Mouse (Mus musculus) olfactory bulb, adult 2 months (tissue): ENCODE results near the gene Cd200r3. TPM values are rescaled to one million over a fixed set of nuclear protein-coding genes. Genes with fewer than 3 reads are reported as not detected.

ENCODE experiments used
- H3K27ac ChIP-seq: fragments of 200-500 bp; 2 replicates; pipeline ENCODE4 v1.5.1; 2012; ENCODE audit warnings: low read depth, low read length; ENCODE audit not compliant: insufficient read depth
- H3K4me1 ChIP-seq: fragments of 200-500 bp; 2 replicates; pipeline ENCODE4 v1.6.1; 2012; ENCODE audit warnings: low read length; ENCODE audit not compliant: control insufficient read depth, insufficient read depth
- H3K4me3 ChIP-seq: fragments of 200-500 bp; 2 replicates; pipeline ENCODE4 v1.5.1; 2012; ENCODE audit warnings: mild to moderate bottlenecking, low read depth, low read length, moderate library complexity; ENCODE audit not compliant: insufficient read depth
- CTCF ChIP-seq: fragments of 200-500 bp; IDR thresholded peaks from 2 replicates; pipeline ENCODE4 v1.5.1; 2012; ENCODE audit warnings: low read depth, mild to moderate bottlenecking, low read length, moderate library complexity; ENCODE audit not compliant: insufficient read depth
- POLR2A ChIP-seq: fragments of 200-500 bp; IDR thresholded peaks from 2 replicates; pipeline ENCODE4 v1.6.1; 2012; ENCODE audit warnings: mild to moderate bottlenecking, low read depth, low read length, moderate library complexity; ENCODE audit not compliant: insufficient read depth
- WGBS: fragments of 180-500 bp; shearing (Covaris S2); methylation state at CpG from one replicate; pipeline ENCODE4 v1.1.7; 2018; 5-methylcytosine and 5-hydroxymethylcytosine counted together
- polyA plus RNA-seq: library from polyadenylated mRNA; stranded (reverse); fragments of >200 nt; gene quantifications from 2 replicates; pipeline ENCODE4 v1.2.4, GENCODE M21; 2012; ENCODE audit warnings: low replicate concordance; ENCODE audit not compliant: missing spikeins, insufficient read depth, insufficient read length

Gene Cd200r3
- polyA plus RNA-seq, 1 experiment, result not detected

- no peak for TF ChIP-seq CTCF
- no peak for TF ChIP-seq POLR2A
- Histone ChIP-seq H3K27ac (no peak overlapping the region), H3K4me3 (no peak overlapping the region), H3K4me1 (no peaks in the 10 kb centered on the region)
- 93% methylated on average over 3 of the region's 3 CpGs for WGBS
Measured at GRCm38 (mm10) chr16:44968113-44968512, 24.6 kb downstream of the Cd200r3 start.

- Histone ChIP-seq H3K4me3 (no peak overlapping the region), H3K27ac (no peak overlapping the region), H3K4me1 (no peaks in the 10 kb centered on the region)
- TF ChIP-seq CTCF (no peak), POLR2A (no peak)
- WGBS, result 76% methylated on average over 4 of the region's 4 CpGs
Measured at GRCm38 (mm10) chr16:44970925-44971324, 27.4 kb downstream of the Cd200r3 start.

GRCm38 (mm10) chr16:44974042-44974441 is 30.6 kb downstream of the Cd200r3 start:
- Histone ChIP-seq H3K4me3 (no peak overlapping the region), H3K27ac (no peak overlapping the region), H3K4me1 (no peaks in the 10 kb centered on the region)
- TF ChIP-seq CTCF (no peak), POLR2A (no peak)
- 85% methylated on average over 2 of the region's 2 CpGs for WGBS

GRCm38 (mm10) chr16:44976081-44976480 is 32.6 kb downstream of the Cd200r3 start:
- no peak for TF ChIP-seq CTCF
- no peak overlapping the region for H3K4me3 ChIP-seq
- no peak overlapping the region for H3K27ac ChIP-seq
- no peaks in the 10 kb centered on the region; the same call in 1 of the 2 replicates for H3K4me1 ChIP-seq

- WGBS, result 34% methylated on average over 6 of the region's 6 CpGs
- no peak overlapping the region for H3K4me3 ChIP-seq
- H3K4me1 ChIP-seq, result no peaks in the 10 kb centered on the region; the same call in 1 of the 2 replicates
Measured at GRCm38 (mm10) chr16:44976892-44977633, 33.6 kb downstream of the Cd200r3 start.

GRCm38 (mm10) chr16:44978193-44978592 is 34.7 kb downstream of the Cd200r3 start:
- WGBS, result 89% methylated on average over 2 of the region's 2 CpGs
- H3K4me3 ChIP-seq, result no peak overlapping the region
- no peaks in the 10 kb centered on the region; the same call in 1 of the 2 replicates for H3K4me1 ChIP-seq
- H3K27ac ChIP-seq, result no peak overlapping the region
- TF ChIP-seq POLR2A (no peak), CTCF (no peak)

More at GRCm38 (mm10) chr16:44976892-44977633, 33.6 kb downstream of the Cd200r3 start:
- no peak overlapping the region for H3K27ac ChIP-seq
- TF ChIP-seq POLR2A, result no peak
- no peak for TF ChIP-seq CTCF

GRCm38 (mm10) chr16:44979355-44979896 is 35.9 kb downstream of the Cd200r3 start:
- H3K27ac ChIP-seq, result no peak overlapping the region
- no peak overlapping the region for H3K4me3 ChIP-seq
- no peak for TF ChIP-seq CTCF
- TF ChIP-seq POLR2A, result no peak
- no peaks in the 10 kb centered on the region; the same call in 1 of the 2 replicates for H3K4me1 ChIP-seq
- 89% methylated on average over 3 of the region's 3 CpGs for WGBS

- TF ChIP-seq POLR2A, result no peak
- TF ChIP-seq CTCF, result no peak
- 60% methylated on average over 2 of the region's 2 CpGs for WGBS
- H3K4me3 ChIP-seq, result no peak overlapping the region
- H3K27ac ChIP-seq, result no peak overlapping the region
- H3K4me1 ChIP-seq, result no peaks in the 10 kb centered on the region; the same call in 1 of the 2 replicates
Measured at GRCm38 (mm10) chr16:44982972-44983371, 39.5 kb downstream of the Cd200r3 start.

GRCm38 (mm10) chr16:44983379-44984060 is 40.0 kb downstream of the Cd200r3 start:
- 71% methylated on average over 3 of the region's 3 CpGs for WGBS
- TF ChIP-seq POLR2A (no peak), CTCF (no peak)
- Histone ChIP-seq H3K4me3 (no peak overlapping the region), H3K4me1 (no peaks in the 10 kb centered on the region; the same call in 1 of the 2 replicates), H3K27ac (no peak overlapping the region)
